In genomic region chr3:67374360-67374778, GRCm38 (mm10) we compare ENCODE assay signal across 8 mouse cellular contexts. TPM values are rescaled to one million over a fixed set of nuclear protein-coding genes. Genes with fewer than 3 reads are reported as not detected.
DNase-seq lines count a peak whose midpoint lies in the region; ATAC-seq and TF ChIP-seq lines count a peak whose summit lies in the region.

No protein-coding gene starts in this region.

- peak overlapping the region; percentile 76 for H3K4me2 ChIP-seq in heart, embryonic 14.5 days (ENCODE audit: low read length)
- H3K4me2 ChIP-seq in hindbrain, embryonic 13.5 days = peak overlapping the region; percentile 78
- H3K4me2 ChIP-seq in midbrain, embryonic 14.5 days (ENCODE audit: low read length) = peak overlapping the region; percentile 84

- H3K4me1 ChIP-seq in heart, embryonic 14.5 days (ENCODE audit: control insufficient read depth in 2 of 2, insufficient read depth in 2 of 2, low read length in 2 of 2) = peaks cover 11 to 44% of the 10 kb centered on the region in 2 experiments
- peaks cover 2% of the 10 kb centered on the region; the same call in 1 of the 2 replicates for H3K4me1 ChIP-seq in bone marrow macrophage, adult 2 months (ENCODE audit: control insufficient read depth, insufficient read depth, low read length)
- H3K4me1 ChIP-seq in hindbrain, embryonic 13.5 days (replicated peaks) = peaks cover 4% of the 10 kb centered on the region
- no peaks in the 10 kb centered on the region for H3K4me1 ChIP-seq in midbrain, embryonic 14.5 days (ENCODE audit: control insufficient read depth, insufficient read depth, low read length)

- peak overlapping the region; percentile 43 to 69; a peak in 2 of 4 replicates for H3K27ac ChIP-seq in heart, embryonic 14.5 days (replicated peaks in 1 of 2; ENCODE audit: control insufficient read depth in 1 of 2, insufficient read depth in 1 of 2, low read depth in 2 of 2, low read length in 2 of 2)
- H3K27ac ChIP-seq in bone marrow macrophage, adult 2 months (ENCODE audit: insufficient read depth, low read depth, low read length) = no peak overlapping the region
- H3K27ac ChIP-seq in hindbrain, embryonic 13.5 days = no peak overlapping the region
- H3K27ac ChIP-seq in midbrain, embryonic 14.5 days (replicated peaks; ENCODE audit: low read depth, low read length) = no peak overlapping the region

- TF ChIP-seq POLR2A in bone marrow macrophage, adult 2 months (IDR thresholded peaks at IDR 0.05; ENCODE audit: borderline replicate concordance, low read depth, low read length) = no peak

- H3K9ac ChIP-seq in heart, embryonic 14.5 days (ENCODE audit: low read length) = peak overlapping the region; percentile 86
- peak overlapping the region; percentile 77 for H3K9ac ChIP-seq in hindbrain, embryonic 13.5 days
- H3K9ac ChIP-seq in midbrain, embryonic 14.5 days (replicated peaks; ENCODE audit: low read length) = peak overlapping the region; percentile 62

- no peaks in the 10 kb centered on the region for H3K27me3 ChIP-seq in heart, embryonic 14.5 days (ENCODE audit: control insufficient read depth, insufficient read depth, low read length)
- peaks cover 27% of the 10 kb centered on the region for H3K27me3 ChIP-seq in hindbrain, embryonic 13.5 days
- peaks cover 12% of the 10 kb centered on the region; the same call in 1 of the 2 replicates for H3K27me3 ChIP-seq in midbrain, embryonic 14.5 days (ENCODE audit: control insufficient read depth, insufficient read depth, low read length)

- H3K9me3 ChIP-seq in heart, embryonic 14.5 days (ENCODE audit: control insufficient read depth, low read length) = no peaks in the 10 kb centered on the region
- H3K9me3 ChIP-seq in hindbrain, embryonic 13.5 days = no peaks in the 10 kb centered on the region
- H3K9me3 ChIP-seq in midbrain, embryonic 14.5 days (ENCODE audit: control insufficient read depth, low read length) = no peaks in the 10 kb centered on the region

- DNase-seq in heart, adult 9 months (ENCODE audit: low spot score in 2 of 2) = no peak
- DNase-seq in midbrain, embryonic 14.5 days = peak; percentile 8
- DNase-seq in adrenal gland, postnatal 14 days = no peak
- no peak for DNase-seq in left cerebral cortex, postnatal 10 days (ENCODE audit: extremely low spot score in 1 of 2, low spot score in 2 of 2)
- no peak for DNase-seq in c-Kit-positive CD71-positive TER-119-positive erythroid progenitor cells, embryonic 14.5 days (ENCODE audit: low spot score)

- ATAC-seq in heart, embryonic 14.5 days (ENCODE audit: insufficient number of reproducible peaks, insufficient read depth, low FRiP score, low read depth) = no peak
- ATAC-seq in hindbrain, embryonic 13.5 days (ENCODE audit: low FRiP score) = peak; percentile 78
- ATAC-seq in midbrain, embryonic 14.5 days (ENCODE audit: low FRiP score, low TSS enrichment) = peak; percentile 66

- TF ChIP-seq CTCF in bone marrow macrophage, adult 2 months (IDR thresholded peaks at IDR 0.05; ENCODE audit: low read depth, low read length) = no peak

- intact Hi-C loops in left cerebral cortex, postnatal 10 days (cut with DNase I) = no loop called here

- H3K36me3 ChIP-seq in heart, embryonic 14.5 days (ENCODE audit: control insufficient read depth, insufficient read depth, low read length) = no peaks in the 10 kb centered on the region
- H3K36me3 ChIP-seq in hindbrain, embryonic 13.5 days = no peaks in the 10 kb centered on the region
- no peaks in the 10 kb centered on the region for H3K36me3 ChIP-seq in midbrain, embryonic 14.5 days (ENCODE audit: control insufficient read depth, insufficient read depth, low read length)

- H3K4me3 ChIP-seq in heart, embryonic 14.5 days (ENCODE audit: control insufficient read depth in 1 of 2, insufficient read depth in 1 of 2, low read depth in 1 of 2, low read length in 2 of 2) = peak overlapping the region; percentile 73 to 86
- peak overlapping the region; percentile 55 for H3K4me3 ChIP-seq in bone marrow macrophage, adult 2 months (ENCODE audit: insufficient read depth, low read length)
- H3K4me3 ChIP-seq in hindbrain, embryonic 13.5 days = peak overlapping the region; percentile 55
- peak overlapping the region; percentile 56 for H3K4me3 ChIP-seq in midbrain, embryonic 14.5 days (replicated peaks; ENCODE audit: low read depth, low read length)

- 34% methylated on average over 7 of the region's 7 CpGs for WGBS in heart, embryonic 14.5 days
- WGBS in hindbrain, embryonic 13.5 days = 37% methylated on average over 7 of the region's 7 CpGs
- WGBS in midbrain, embryonic 14.5 days = 36% methylated on average over 7 of the region's 7 CpGs

RNA-seq across cellular contexts. Expression of gene Mlf1, which starts 0.5 kb away (rescaled TPM):
- 361 and 378 TPM in 2 replicates for polyA plus RNA-seq in heart, embryonic 14.5 days (2014; fragmentation: Nextera tagmentation; extraction: Ambion mirVana)
- polyA plus RNA-seq in bone marrow macrophage, adult 2 months (2012; ENCODE audit: insufficient read depth, insufficient read length, missing spikeins) = 1.2 TPM in 1 of 2 replicates, not detected in the other
- 33.1 and 42.8 TPM in 2 replicates for polyA plus RNA-seq in hindbrain, embryonic 13.5 days (2015; fragmentation: Nextera tagmentation; extraction: Ambion mirVana)
- polyA plus RNA-seq in midbrain, embryonic 14.5 days (2014; fragmentation: Nextera tagmentation; extraction: Ambion mirVana) = 34.3 and 34.4 TPM in 2 replicates
- 6.5 and 7.6 TPM in 2 replicates for total RNA-seq in adrenal gland, postnatal 14 days (2021)
- 1 to 10 TPM; 3.1 TPM for total RNA-seq in left cerebral cortex, postnatal 10 days (2021)

RNA-seq across cellular contexts. Expression of gene Gm17402, which starts 0.6 kb away (rescaled TPM):
- polyA plus RNA-seq in heart, embryonic 14.5 days (2014; fragmentation: Nextera tagmentation; extraction: Ambion mirVana) = not detected in 2 replicates
- polyA plus RNA-seq in bone marrow macrophage, adult 2 months (2012; ENCODE audit: insufficient read depth, insufficient read length, missing spikeins) = not detected in 2 replicates
- polyA plus RNA-seq in hindbrain, embryonic 13.5 days (2015; fragmentation: Nextera tagmentation; extraction: Ambion mirVana) = not detected in 2 replicates
- polyA plus RNA-seq in midbrain, embryonic 14.5 days (2014; fragmentation: Nextera tagmentation; extraction: Ambion mirVana) = not detected in 2 replicates
- not detected in 2 replicates for total RNA-seq in adrenal gland, postnatal 14 days (2021)
- not detected for total RNA-seq in left cerebral cortex, postnatal 10 days (2021)

RNA-seq across cellular contexts. Expression of gene Gfm1, which starts 55.5 kb away (rescaled TPM):
- 117 and 123 TPM in 2 replicates for polyA plus RNA-seq in heart, embryonic 14.5 days (2014; fragmentation: Nextera tagmentation; extraction: Ambion mirVana)
- 22.9 and 29.3 TPM in 2 replicates for polyA plus RNA-seq in bone marrow macrophage, adult 2 months (2012; ENCODE audit: insufficient read depth, insufficient read length, missing spikeins)
- polyA plus RNA-seq in hindbrain, embryonic 13.5 days (2015; fragmentation: Nextera tagmentation; extraction: Ambion mirVana) = 29.4 and 34.1 TPM in 2 replicates
- polyA plus RNA-seq in midbrain, embryonic 14.5 days (2014; fragmentation: Nextera tagmentation; extraction: Ambion mirVana) = 26.1 and 34.3 TPM in 2 replicates
- 123 and 133 TPM in 2 replicates for total RNA-seq in adrenal gland, postnatal 14 days (2021)
- 10 to 100 TPM; 46.3 to 48.6 TPM for total RNA-seq in left cerebral cortex, postnatal 10 days (2021)

Comparison
In these comparisons a context has a peak if more than half of its experiments do, and no peak if none do; other contexts are left out.
1. H3K27ac ChIP-seq: peak in heart, embryonic 14.5 days (2 of 2); none in bone marrow macrophage, adult 2 months (single experiment), hindbrain, embryonic 13.5 days (single experiment) and midbrain, embryonic 14.5 days (single experiment).
2. RNA of gene Mlf1, which starts 0.5 kb away (polyA plus RNA-seq): 361 to 378 TPM in heart, embryonic 14.5 days, 33.1 to 42.8 TPM in hindbrain, embryonic 13.5 days and 34.3 to 34.4 TPM in midbrain, embryonic 14.5 days; 1.2 TPM in bone marrow macrophage, adult 2 months; every median in the first group is over 10 times any median in the second.
3. Peak in every context shown above with its lines, with median percentiles within 50 percentile points of each other: H3K4me2 ChIP-seq, H3K4me3 ChIP-seq and H3K9ac ChIP-seq.